Mouse (Mus musculus) cerebellum, adult 2 months (tissue): ENCODE data around the gene 2210407C18Rik. TPM values are rescaled to one million over a fixed set of nuclear protein-coding genes. Genes with fewer than 3 reads are reported as not detected.

ENCODE experiments used
- DNase-seq, 2 experiments: peaks; one replicate each; pipeline ENCODE4 v3.0.0; 2021
- H3K27ac ChIP-seq: fragments of 200-500 bp; 2 replicates; pipeline ENCODE4 v1.5.1; 2012; ENCODE audit warnings: low read length, control low read depth, inconsistent platforms; ENCODE audit not compliant: insufficient read depth
- H3K27me3 ChIP-seq: fragments of 200-500 bp; 2 replicates; pipeline ENCODE4 v1.6.1; 2012; ENCODE audit warnings: inconsistent platforms, mild to moderate bottlenecking, low read length, moderate library complexity; ENCODE audit not compliant: control insufficient read depth, insufficient read depth
- H3K4me1 ChIP-seq: fragments of 200-500 bp; 2 replicates; pipeline ENCODE4 v1.6.1; 2011; ENCODE audit warnings: low read length; ENCODE audit not compliant: control insufficient read depth, insufficient read depth
- H3K4me3 ChIP-seq: fragments of 200-500 bp; replicated peaks from 2 replicates; pipeline ENCODE3; 2011; ENCODE audit warnings: mild to moderate bottlenecking, low read depth, low read length, control low read depth; ENCODE audit not compliant: insufficient read depth
- CTCF ChIP-seq: fragments of 200-500 bp; IDR thresholded peaks from 2 replicates; pipeline ENCODE4 v1.5.1; 2011; ENCODE audit warnings: low read depth, mild to moderate bottlenecking, control low read depth, low read length, moderate library complexity, borderline replicate concordance; ENCODE audit not compliant: insufficient read depth
- POLR2A ChIP-seq: fragments of 200-500 bp; IDR thresholded peaks from 2 replicates; pipeline ENCODE4 v1.6.1; 2011; ENCODE audit warnings: low read length, control low read depth, borderline replicate concordance; ENCODE audit not compliant: insufficient read depth
- WGBS: fragments of 180-500 bp; shearing (Covaris S2); methylation state at CpG from one replicate; pipeline ENCODE4 v1.1.7; 2018; 5-methylcytosine and 5-hydroxymethylcytosine counted together
- polyA plus RNA-seq: library from polyadenylated mRNA; depleted of rRNA; stranded (reverse); fragments of >200 nt; gene quantifications from 2 replicates; pipeline ENCODE4 v1.2.3, GENCODE M21; 2012

The 2210407C18Rik gene
- polyA plus RNA-seq, 1 experiment, result not detected

- Histone ChIP-seq H3K27ac (no peak overlapping the region), H3K4me3 (no peak overlapping the region), H3K4me1 (no peaks in the 10 kb centered on the region), H3K27me3 (no peaks in the 10 kb centered on the region)
- no peak for TF ChIP-seq CTCF
- WGBS, result 59% methylated on average over 6 of the region's 6 CpGs
- DNase-seq, result no peak
Observed at GRCm38 (mm10) chr11:58607030-58607429, 8.8 kb downstream of the 2210407C18Rik start.

GRCm38 (mm10) chr11:58606177-58606919 lies 9.5 kb downstream of the 2210407C18Rik start:
- Histone ChIP-seq H3K27me3 (no peaks in the 10 kb centered on the region), H3K4me3 (no peak overlapping the region), H3K27ac (no peak overlapping the region), H3K4me1 (no peaks in the 10 kb centered on the region)
- WGBS, result 84% methylated on average over 12 of the region's 12 CpGs
- no peak for DNase-seq
- no peak for TF ChIP-seq CTCF
- TF ChIP-seq POLR2A, result no peak

- no peak for TF ChIP-seq POLR2A
- no peak for TF ChIP-seq CTCF
- Histone ChIP-seq H3K27ac (no peak overlapping the region), H3K4me3 (no peak overlapping the region), H3K4me1 (no peaks in the 10 kb centered on the region), H3K27me3 (no peaks in the 10 kb centered on the region)
- 83% methylated on average over 3 of the region's 3 CpGs for WGBS
- DNase-seq, result no peak
Observed at GRCm38 (mm10) chr11:58605228-58605627, 10.6 kb downstream of the 2210407C18Rik start.

- no peak overlapping the region for H3K27ac ChIP-seq
- no peaks in the 10 kb centered on the region for H3K4me1 ChIP-seq
- DNase-seq, result no peak
- 70% methylated on average over 2 of the region's 2 CpGs for WGBS
- no peak for TF ChIP-seq POLR2A
- no peak for TF ChIP-seq CTCF
- no peaks in the 10 kb centered on the region for H3K27me3 ChIP-seq
- H3K4me3 ChIP-seq, result no peak overlapping the region
Observed at GRCm38 (mm10) chr11:58604688-58605087, 11.2 kb downstream of the 2210407C18Rik start.

GRCm38 (mm10) chr11:58602800-58603560 lies 12.9 kb downstream of the 2210407C18Rik start:
- no peak for TF ChIP-seq CTCF
- no peak for TF ChIP-seq POLR2A
- Histone ChIP-seq H3K4me1 (no peaks in the 10 kb centered on the region), H3K4me3 (no peak overlapping the region), H3K27me3 (no peaks in the 10 kb centered on the region), H3K27ac (no peak overlapping the region)
- DNase-seq, result no peak
- WGBS, result 79% methylated on average over 6 of the region's 6 CpGs

- H3K27ac ChIP-seq, result no peak overlapping the region
- H3K27me3 ChIP-seq, result no peaks in the 10 kb centered on the region
- TF ChIP-seq CTCF, result no peak
- TF ChIP-seq POLR2A, result no peak
- no peaks in the 10 kb centered on the region for H3K4me1 ChIP-seq
- DNase-seq, result no peak
- no peak overlapping the region for H3K4me3 ChIP-seq
Observed at GRCm38 (mm10) chr11:58602062-58602461, 13.8 kb downstream of the 2210407C18Rik start.

GRCm38 (mm10) chr11:58597837-58598236 lies 18.0 kb downstream of the 2210407C18Rik start:
- H3K4me1 ChIP-seq, result no peaks in the 10 kb centered on the region; the same call in 1 of the 2 replicates
- DNase-seq, result no peak
- H3K27ac ChIP-seq, result no peak overlapping the region
- WGBS, result 74% methylated on average over 13 of the region's 13 CpGs
- no peak overlapping the region for H3K4me3 ChIP-seq
- H3K27me3 ChIP-seq, result no peaks in the 10 kb centered on the region
- TF ChIP-seq POLR2A, result no peak
- no peak for TF ChIP-seq CTCF

- no peak within 1 kb of the TSS for H3K4me3 ChIP-seq
- TF ChIP-seq POLR2A (no peak), CTCF (no peak)
- 79% methylated on average over 6 of the region's 6 CpGs for WGBS
- H3K4me1 ChIP-seq, result no peaks in the 10 kb centered on the region; the same call in 1 of the 2 replicates
- H3K27me3 ChIP-seq, result no peaks in the 10 kb centered on the region
- no peak within 1 kb of the TSS for H3K27ac ChIP-seq
- no peak for DNase-seq
Observed at GRCm38 (mm10) chr11:58594814-58595213, 21.1 kb downstream of the 2210407C18Rik start, which contains the start of gene Olfr324. Olfr324 (plus strand) TSS chr11:58595114.
